Mouse (Mus musculus) liver, embryonic 13.5 days (tissue): ENCODE results near the gene Mical2. TPM values are rescaled to one million over a fixed set of nuclear protein-coding genes. Genes with fewer than 3 reads are reported as not detected.
A peak's percentile ranks its signal among the peaks of the same experiment; 100 is the strongest.

ENCODE experiments used
- ATAC-seq: fragments of 200-750 bp; cut with Nextera tagmentation; 2 replicates; pipeline ENCODE4 v1.8.0; 2017; ENCODE audit warnings: low read depth, mild to moderate bottlenecking, moderate number of reproducible peaks, moderate library complexity
- DNase-seq: peaks from one replicate; pipeline ENCODE4 v3.0.0; 2022
- H3K27ac ChIP-seq: fragments of 300-500 bp; sonication (generic); 2 replicates; pipeline ENCODE4 v1.5.1; 2015; ENCODE audit warnings: moderate library complexity, mild to moderate bottlenecking, inconsistent platforms
- H3K27me3 ChIP-seq: fragments of 300-500 bp; sonication (generic); 2 replicates; pipeline ENCODE4 v1.6.1; 2015; ENCODE audit warnings: mild to moderate bottlenecking, inconsistent platforms
- H3K36me3 ChIP-seq: fragments of 300-500 bp; sonication (generic); 2 replicates; pipeline ENCODE4 v1.6.1; 2015; ENCODE audit warnings: mild to moderate bottlenecking, inconsistent platforms
- H3K4me1 ChIP-seq: fragments of 300-500 bp; sonication (generic); replicated peaks from 2 replicates; pipeline ENCODE4 v1.6.1; 2015; ENCODE audit warnings: inconsistent platforms
- H3K4me2 ChIP-seq: fragments of 300-500 bp; sonication (generic); 2 replicates; pipeline ENCODE4 v1.6.1; 2015; ENCODE audit warnings: inconsistent platforms, mild to moderate bottlenecking, moderate library complexity
- H3K4me3 ChIP-seq: fragments of 300-500 bp; sonication (generic); replicated peaks from 2 replicates; pipeline ENCODE4 v1.5.1; 2015; ENCODE audit warnings: mild to moderate bottlenecking, inconsistent platforms
- H3K9ac ChIP-seq: fragments of 300-500 bp; sonication (generic); 2 replicates; pipeline ENCODE4 v1.6.1; 2015; ENCODE audit warnings: mild to moderate bottlenecking, inconsistent platforms
- H3K9me3 ChIP-seq: fragments of 300-500 bp; sonication (generic); replicated peaks from 2 replicates; pipeline ENCODE4 v1.6.1; 2016; ENCODE audit warnings: inconsistent platforms
- WGBS: fragments of 180-500 bp; shearing (Covaris S2); methylation state at CpG from one replicate; pipeline ENCODE4 v1.1.7; 2015; ENCODE audit not compliant: insufficient replicate concordance; 5-methylcytosine and 5-hydroxymethylcytosine counted together
- polyA plus RNA-seq: library from polyadenylated mRNA; unstranded; fragments of >200 nt; fragmentation: Nextera tagmentation; extraction: Ambion mirVana; gene quantifications from 2 replicates; pipeline ENCODE4 v1.2.1, GENCODE M21; 2015

The Mical2 gene
- polyA plus RNA-seq, 1 experiment from 2014 or later: 1.5 TPM

DNA sequence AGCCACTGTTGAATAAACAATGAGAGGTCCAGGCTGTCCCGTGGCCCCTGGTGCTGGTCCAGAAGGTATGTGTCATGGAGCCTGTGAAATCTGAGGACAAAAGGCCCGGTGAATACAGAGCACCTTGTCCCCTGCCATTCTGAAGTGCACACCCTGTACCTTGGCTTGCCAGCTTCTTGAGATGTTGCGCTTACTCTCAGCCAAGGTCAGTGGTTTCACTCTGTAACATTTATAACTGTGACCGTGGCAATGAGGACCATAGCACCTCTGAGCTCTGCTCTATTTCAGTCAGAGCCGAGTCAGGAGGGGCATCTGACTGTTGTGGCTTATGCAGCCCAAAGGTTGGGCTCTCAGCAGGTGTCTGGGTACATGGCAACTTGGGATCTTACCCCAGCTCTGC is 31.4 kb upstream of the Mical2 start:
- no peaks in the 10 kb centered on the region for H3K9me3 ChIP-seq
- no peak overlapping the region for H3K4me3 ChIP-seq
- H3K4me2 ChIP-seq: no peak overlapping the region
- no peak overlapping the region for H3K27ac ChIP-seq
- 56% methylated on average over 5 of the region's 5 CpGs for WGBS
- ATAC-seq (no peak), DNase-seq (no peak)
- no peaks in the 10 kb centered on the region for H3K27me3 ChIP-seq
- H3K9ac ChIP-seq: no peak overlapping the region
- H3K36me3 ChIP-seq: no peaks in the 10 kb centered on the region
- H3K4me1 ChIP-seq: no peaks in the 10 kb centered on the region

DNA sequence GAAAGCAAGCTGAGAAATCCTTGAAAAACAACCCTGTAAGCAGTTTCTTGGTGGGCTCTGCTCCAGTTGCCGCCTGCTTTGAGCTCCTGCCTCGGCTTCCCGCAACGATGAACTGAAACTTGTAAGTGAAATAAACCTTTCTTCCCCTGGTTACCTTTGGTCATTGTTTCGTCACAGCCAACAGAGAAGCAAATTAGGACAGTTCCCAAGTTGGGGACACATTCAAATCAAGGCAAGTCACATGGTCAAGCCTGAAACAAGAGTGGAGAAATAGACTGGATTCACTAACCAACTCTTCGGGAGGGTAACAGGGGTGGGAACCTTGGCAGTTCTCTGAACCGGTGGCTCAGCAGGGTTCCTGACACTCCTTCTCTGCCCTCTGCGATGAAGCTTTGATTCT is 28.2 kb upstream of the Mical2 start:
- no peaks in the 10 kb centered on the region for H3K27me3 ChIP-seq
- no peak overlapping the region for H3K4me2 ChIP-seq
- H3K4me3 ChIP-seq: no peak overlapping the region
- WGBS: 62% methylated on average over 8 of the region's 8 CpGs
- no peak overlapping the region for H3K27ac ChIP-seq
- no peak for ATAC-seq
- no peaks in the 10 kb centered on the region for H3K9me3 ChIP-seq
- DNase-seq: no peak
- no peak overlapping the region for H3K9ac ChIP-seq
- H3K36me3 ChIP-seq: no peaks in the 10 kb centered on the region
- no peaks in the 10 kb centered on the region for H3K4me1 ChIP-seq

DNA sequence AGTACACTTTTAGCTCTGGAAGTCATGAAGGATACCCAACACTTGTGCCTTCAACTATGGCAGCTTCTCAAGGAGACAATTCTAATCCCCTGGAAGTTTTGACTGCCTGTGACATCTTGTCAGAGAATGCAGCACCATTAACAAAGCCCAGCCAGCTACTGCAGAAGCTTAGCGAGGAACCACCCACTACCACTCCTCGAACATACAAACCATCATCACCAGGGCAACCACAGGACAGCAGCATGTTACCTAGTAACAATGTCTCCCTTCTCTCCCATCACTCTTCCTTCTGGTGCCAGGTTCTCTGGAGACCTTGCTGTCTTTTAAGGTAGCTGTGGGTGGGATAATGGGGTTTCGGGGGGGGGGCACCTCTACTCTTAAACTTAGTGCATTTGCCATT is 26.3 kb upstream of the Mical2 start:
- Histone ChIP-seq H3K27me3 (no peaks in the 10 kb centered on the region), H3K4me2 (no peak overlapping the region), H3K27ac (no peak overlapping the region), H3K9me3 (no peaks in the 10 kb centered on the region), H3K4me1 (no peaks in the 10 kb centered on the region), H3K9ac (no peak overlapping the region), H3K36me3 (no peaks in the 10 kb centered on the region), H3K4me3 (no peak overlapping the region)
- ATAC-seq (no peak), DNase-seq (no peak)
- WGBS: 49% methylated on average over 3 of the region's 3 CpGs

DNA sequence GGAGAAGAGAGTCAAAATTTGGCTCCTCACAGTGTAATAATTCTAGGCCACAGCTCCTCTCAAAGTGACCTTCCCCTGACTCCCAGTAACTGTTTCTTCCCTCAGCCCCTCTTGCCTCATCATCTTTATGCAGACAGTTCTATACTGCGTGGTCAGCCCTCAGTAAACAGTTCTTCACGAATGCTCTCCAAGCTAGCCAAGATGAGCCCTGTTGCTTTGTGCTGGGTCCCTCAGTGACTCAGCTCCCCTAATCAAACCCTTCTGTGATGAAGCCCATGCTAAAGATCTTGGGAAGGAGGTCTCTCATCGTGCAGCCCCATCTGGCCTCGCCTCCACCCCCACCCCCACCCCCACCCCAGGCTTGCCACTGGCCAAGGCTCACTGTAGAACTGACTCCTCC is 24.9 kb upstream of the Mical2 start:
- no peaks in the 10 kb centered on the region for H3K4me1 ChIP-seq
- no peaks in the 10 kb centered on the region for H3K9me3 ChIP-seq
- DNase-seq (no peak), ATAC-seq (no peak)
- no peaks in the 10 kb centered on the region for H3K27me3 ChIP-seq
- no peak overlapping the region for H3K27ac ChIP-seq
- H3K4me3 ChIP-seq: no peak overlapping the region
- no peaks in the 10 kb centered on the region for H3K36me3 ChIP-seq
- no peak overlapping the region for H3K9ac ChIP-seq
- WGBS: 28% methylated on average over 4 of the region's 4 CpGs
- H3K4me2 ChIP-seq: no peak overlapping the region

DNA sequence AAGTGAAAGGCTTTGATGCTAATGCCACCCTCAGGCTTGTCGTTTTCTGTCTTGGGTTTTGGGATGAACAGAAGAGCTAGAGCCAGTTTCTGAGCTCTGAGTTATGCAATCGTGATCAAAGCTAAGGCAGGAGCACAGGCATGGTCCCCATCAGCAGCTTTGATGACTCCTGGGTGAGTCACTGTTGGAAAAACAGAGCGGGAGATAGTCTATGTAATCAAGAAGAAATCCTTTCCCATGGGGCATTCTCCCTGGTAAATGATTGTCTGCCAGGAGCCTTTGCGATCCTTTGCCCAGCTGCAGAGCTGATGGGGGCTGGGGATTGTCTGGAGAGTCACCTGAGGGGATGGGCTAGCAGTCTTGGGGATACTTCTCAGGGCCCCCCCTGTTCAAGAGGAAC is 23.5 kb upstream of the Mical2 start:
- no peaks in the 10 kb centered on the region for H3K36me3 ChIP-seq
- 44% methylated on average over 4 of the region's 4 CpGs for WGBS
- H3K9ac ChIP-seq: no peak overlapping the region
- no peaks in the 10 kb centered on the region for H3K27me3 ChIP-seq
- no peak for DNase-seq
- ATAC-seq: peak; percentile 43; the same call in 1 of the 2 replicates
- no peak overlapping the region for H3K4me2 ChIP-seq
- no peaks in the 10 kb centered on the region for H3K9me3 ChIP-seq
- no peak overlapping the region for H3K4me3 ChIP-seq
- no peak overlapping the region; the same call in 1 of the 2 replicates for H3K27ac ChIP-seq
- no peaks in the 10 kb centered on the region for H3K4me1 ChIP-seq

DNA sequence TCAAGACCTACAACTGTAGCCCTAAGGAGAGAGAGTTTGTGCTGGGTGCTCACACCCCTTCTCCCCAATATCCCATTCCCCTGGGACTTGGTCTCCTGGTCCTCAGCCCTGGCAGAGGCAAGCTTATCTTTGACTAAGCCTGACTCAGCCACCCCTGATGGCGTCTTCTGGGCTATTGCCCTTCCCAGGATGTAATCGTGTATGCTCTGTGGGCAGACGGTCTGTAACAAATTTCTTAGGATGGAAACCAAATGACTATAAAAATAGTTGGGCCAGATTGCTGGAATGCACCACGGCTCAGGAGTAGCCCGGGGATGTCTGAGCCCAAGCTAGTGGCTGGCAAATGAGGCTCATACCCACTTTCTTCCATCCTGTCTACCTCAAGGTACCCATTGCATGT is 22.8 kb upstream of the Mical2 start:
- Histone ChIP-seq H3K4me2 (no peak overlapping the region), H3K36me3 (no peaks in the 10 kb centered on the region), H3K9me3 (no peaks in the 10 kb centered on the region), H3K4me1 (no peaks in the 10 kb centered on the region), H3K9ac (no peak overlapping the region), H3K4me3 (no peak overlapping the region), H3K27ac (no peak overlapping the region; the same call in 1 of the 2 replicates), H3K27me3 (no peaks in the 10 kb centered on the region)
- WGBS: 66% methylated on average over 5 of the region's 5 CpGs
- DNase-seq (no peak), ATAC-seq (no peak)

DNA sequence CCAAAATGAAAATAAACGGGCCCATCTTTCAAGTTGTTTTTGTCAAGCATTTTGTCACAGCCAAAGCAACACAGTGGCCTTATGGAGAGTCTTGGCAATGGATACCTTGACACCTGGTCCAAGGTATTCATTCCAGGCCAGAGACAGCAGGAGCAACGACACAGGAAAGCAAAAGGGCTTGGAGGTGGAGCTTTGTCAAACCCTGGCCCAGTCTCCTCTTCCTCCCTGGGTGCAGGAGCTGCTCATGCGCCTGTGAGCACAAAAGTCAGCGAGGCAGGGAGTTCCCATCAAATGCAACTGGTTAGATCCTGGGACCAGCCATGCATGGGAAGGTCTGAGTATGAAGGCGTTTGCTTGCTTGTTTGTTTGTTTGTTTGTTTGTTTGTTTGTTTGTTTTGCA is 21.7 kb upstream of the Mical2 start:
- H3K27me3 ChIP-seq: no peaks in the 10 kb centered on the region
- WGBS: 51% methylated on average over 5 of the region's 5 CpGs
- H3K4me3 ChIP-seq: no peak overlapping the region
- peaks cover 10% of the 10 kb centered on the region for H3K4me1 ChIP-seq
- DNase-seq (no peak), ATAC-seq (no peak)
- no peaks in the 10 kb centered on the region for H3K36me3 ChIP-seq
- H3K27ac ChIP-seq: no peak overlapping the region
- no peaks in the 10 kb centered on the region for H3K9me3 ChIP-seq
- H3K9ac ChIP-seq: no peak overlapping the region
- H3K4me2 ChIP-seq: no peak overlapping the region

DNA sequence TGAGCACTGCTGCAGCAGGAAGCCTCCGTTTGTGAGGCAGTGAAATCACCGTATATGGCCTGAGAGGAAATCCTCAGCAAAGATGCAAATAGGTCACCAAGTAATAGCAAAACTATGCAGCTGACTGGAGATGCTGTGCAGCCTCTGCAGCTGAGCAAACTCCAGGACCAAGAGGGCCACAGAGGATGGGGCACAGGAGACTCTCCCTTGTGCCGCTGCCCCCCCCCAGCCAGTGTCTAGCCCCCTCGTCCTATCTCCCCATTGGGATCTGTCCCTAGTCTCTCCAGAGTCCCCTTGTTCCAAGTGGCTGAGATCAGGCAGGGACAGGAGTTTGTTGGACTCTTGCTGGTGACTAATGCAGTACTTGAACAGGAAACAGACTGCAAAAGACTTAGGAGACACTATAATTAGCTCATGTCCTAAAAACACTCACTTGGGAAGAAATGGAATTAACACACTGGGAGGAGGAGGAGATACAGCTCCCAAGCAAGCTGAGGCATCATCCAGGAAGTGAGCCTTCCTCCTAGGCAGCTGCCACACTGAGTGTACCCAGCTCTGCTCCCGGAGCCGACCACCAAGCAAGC is 21.2 kb upstream of the Mical2 start:
- Histone ChIP-seq H3K36me3 (no peaks in the 10 kb centered on the region), H3K9me3 (no peaks in the 10 kb centered on the region), H3K27ac (peak overlapping the region; percentile 43), H3K27me3 (no peaks in the 10 kb centered on the region), H3K4me3 (no peak overlapping the region), H3K4me1 (peaks cover 12% of the 10 kb centered on the region), H3K9ac (no peak overlapping the region), H3K4me2 (no peak overlapping the region)
- no peak for DNase-seq
- no peak for ATAC-seq
- WGBS: 31% methylated on average over 6 of the region's 6 CpGs

DNA sequence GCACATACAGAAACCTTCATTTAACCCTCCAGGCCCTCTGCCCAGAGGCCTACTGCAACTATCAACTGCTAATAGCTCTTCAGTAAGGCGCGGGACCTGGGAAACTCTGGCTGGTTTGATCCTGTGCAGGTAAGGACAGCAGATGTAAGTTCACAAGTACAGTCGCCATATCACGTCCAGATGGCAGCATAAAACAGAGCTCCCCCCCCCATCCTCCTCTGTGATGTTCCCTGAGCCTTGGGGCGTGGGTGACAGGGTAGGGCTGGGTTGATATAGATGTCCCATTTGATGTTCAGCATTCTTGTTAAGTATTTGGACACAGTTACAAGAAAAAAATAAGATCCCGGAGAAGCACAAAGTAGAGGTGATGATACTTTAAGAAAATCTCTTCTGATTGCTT is 20.1 kb upstream of the Mical2 start:
- WGBS: 63% methylated on average over 6 of the region's 6 CpGs
- H3K9me3 ChIP-seq: no peaks in the 10 kb centered on the region
- H3K4me3 ChIP-seq: no peak overlapping the region
- no peaks in the 10 kb centered on the region for H3K27me3 ChIP-seq
- DNase-seq (no peak), ATAC-seq (no peak)
- H3K4me1 ChIP-seq: peaks cover 12% of the 10 kb centered on the region
- no peak overlapping the region for H3K4me2 ChIP-seq
- no peaks in the 10 kb centered on the region for H3K36me3 ChIP-seq
- H3K9ac ChIP-seq: no peak overlapping the region
- H3K27ac ChIP-seq: no peak overlapping the region

DNA sequence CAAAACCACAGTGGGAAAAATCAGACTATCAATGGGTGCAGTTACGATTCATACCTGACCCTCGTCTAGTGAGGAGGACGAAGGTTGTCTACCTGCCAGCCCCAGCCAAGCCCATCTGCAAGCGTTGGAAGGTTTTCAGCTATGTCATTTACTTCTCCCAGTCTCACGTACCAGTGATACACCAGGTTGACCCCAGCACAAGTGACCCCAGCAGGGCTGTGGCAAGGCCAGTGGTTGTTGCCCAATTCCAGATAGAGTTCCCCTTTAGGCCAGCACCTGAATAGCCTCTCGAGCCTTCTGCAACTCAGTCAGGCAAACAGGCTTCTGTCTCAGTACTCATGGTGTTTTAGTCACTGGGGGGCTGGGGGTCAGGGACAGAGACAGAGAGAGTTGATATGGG is 17.9 kb upstream of the Mical2 start:
- H3K27ac ChIP-seq: no peak overlapping the region
- H3K4me1 ChIP-seq: peaks cover 12% of the 10 kb centered on the region
- no peaks in the 10 kb centered on the region for H3K36me3 ChIP-seq
- DNase-seq (no peak), ATAC-seq (no peak)
- no peak overlapping the region for H3K9ac ChIP-seq
- H3K9me3 ChIP-seq: no peaks in the 10 kb centered on the region
- no peaks in the 10 kb centered on the region for H3K27me3 ChIP-seq
- H3K4me3 ChIP-seq: no peak overlapping the region
- WGBS: 69% methylated on average over 6 of the region's 6 CpGs
- no peak overlapping the region for H3K4me2 ChIP-seq

DNA sequence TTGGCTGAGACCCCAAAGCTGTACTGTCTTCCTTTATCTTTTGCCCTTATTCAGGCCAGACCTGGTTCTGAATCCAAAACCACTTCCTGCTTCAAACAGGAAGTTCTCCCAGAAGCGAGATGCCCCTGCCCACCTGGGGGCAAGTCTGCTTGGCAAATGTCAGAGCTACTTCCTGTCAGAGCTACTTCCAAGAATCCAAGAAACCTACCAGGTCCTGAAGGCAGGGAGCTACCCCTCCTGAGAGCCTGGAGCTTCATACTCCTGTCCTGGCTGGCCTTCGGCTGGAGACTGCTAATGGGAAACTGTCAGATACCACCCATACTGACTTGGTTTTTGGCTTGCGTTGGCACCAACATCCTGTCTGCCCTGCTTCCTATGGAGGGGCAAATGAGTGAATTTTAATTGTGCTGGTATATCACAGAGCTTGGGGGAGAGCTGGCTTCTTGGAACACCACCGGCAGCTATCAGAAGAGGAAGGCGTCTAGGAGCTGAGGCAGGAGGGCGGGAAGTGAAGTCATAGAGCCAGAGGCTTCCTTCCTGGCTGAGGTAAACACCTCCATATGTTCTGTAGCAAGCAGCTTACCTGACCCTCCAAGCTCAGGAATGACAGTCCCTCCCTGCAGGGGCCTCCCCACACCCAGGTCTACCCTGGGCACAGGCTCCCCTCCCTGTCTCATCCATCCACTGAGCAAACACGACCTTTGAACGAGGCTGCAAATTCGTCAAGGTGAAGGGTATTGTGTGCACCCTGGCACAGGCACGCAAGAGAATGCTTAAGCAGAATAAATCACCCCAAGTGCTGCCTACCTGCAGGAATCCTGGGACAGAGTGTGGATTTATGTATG is 17.1 kb upstream of the Mical2 start:
- H3K4me2 ChIP-seq: no peak overlapping the region
- WGBS: 54% methylated on average over 10 of the region's 10 CpGs
- no peaks in the 10 kb centered on the region for H3K36me3 ChIP-seq
- no peak overlapping the region for H3K27ac ChIP-seq
- no peaks in the 10 kb centered on the region for H3K27me3 ChIP-seq
- no peak overlapping the region for H3K4me3 ChIP-seq
- ATAC-seq (no peak), DNase-seq (no peak)
- H3K4me1 ChIP-seq: peaks cover 16% of the 10 kb centered on the region
- no peaks in the 10 kb centered on the region for H3K9me3 ChIP-seq
- H3K9ac ChIP-seq: no peak overlapping the region

DNA sequence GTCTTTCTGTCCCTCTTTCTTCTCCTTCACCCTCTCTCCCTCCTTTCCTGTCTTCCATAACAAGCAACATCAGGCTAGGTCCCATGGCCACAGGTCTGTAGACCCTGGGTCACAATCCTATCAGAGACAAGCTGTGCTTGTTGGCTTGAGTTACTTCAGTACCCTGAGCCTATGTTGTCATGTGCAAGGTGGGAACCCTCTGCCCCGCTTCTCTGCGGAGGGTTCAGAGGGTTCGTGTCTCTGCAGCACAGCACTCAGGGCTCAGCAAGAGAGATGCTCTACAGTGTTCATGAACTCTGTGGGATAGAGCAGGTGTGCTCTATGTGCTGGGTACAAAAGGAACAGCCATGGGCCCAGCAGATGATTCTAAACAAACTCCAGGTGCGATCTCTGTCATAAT is 16.0 kb upstream of the Mical2 start:
- ATAC-seq: no peak
- H3K9ac ChIP-seq: no peak overlapping the region
- H3K4me2 ChIP-seq: no peak overlapping the region
- H3K27ac ChIP-seq: no peak overlapping the region
- no peak overlapping the region for H3K4me3 ChIP-seq
- peaks cover 21% of the 10 kb centered on the region for H3K4me1 ChIP-seq
- no peaks in the 10 kb centered on the region for H3K27me3 ChIP-seq
- no peaks in the 10 kb centered on the region for H3K36me3 ChIP-seq
- WGBS: 72% methylated on average over 4 of the region's 4 CpGs
- no peaks in the 10 kb centered on the region for H3K9me3 ChIP-seq
- no peak for DNase-seq
